Mouse (Mus musculus): ENCODE measurements around the gene Slc24a4. TPM values are rescaled to one million over a fixed set of nuclear protein-coding genes. Genes with fewer than 3 reads are reported as not detected.

Slc24a4 gene
- polyA plus RNA-seq, 1 experiment, result not detected

- H3K27me3 ChIP-seq (ENCODE audit: control insufficient read depth, insufficient read depth, low read length, poor library complexity, severe bottlenecking), result no peaks in the 10 kb centered on the region
- no peak for TF ChIP-seq CTCF (IDR thresholded peaks at IDR 0.05; ENCODE audit: low read depth, low read length)
- no peak for TF ChIP-seq POLR2A (IDR thresholded peaks at IDR 0.05; ENCODE audit: insufficient read depth, low read length)
- no peak for TF ChIP-seq EP300 (IDR thresholded peaks at IDR 0.05; ENCODE audit: insufficient read depth, low read depth, low read length)
- H3K4me1 ChIP-seq (ENCODE audit: control insufficient read depth, insufficient read depth, low read length), result no peaks in the 10 kb centered on the region
- H3K9me3 ChIP-seq (replicated peaks; ENCODE audit: control insufficient read depth, insufficient read depth, low read length, poor library complexity, severe bottlenecking), result no peaks in the 10 kb centered on the region
- H3K36me3 ChIP-seq (ENCODE audit: control insufficient read depth, insufficient read depth, low read length, poor library complexity, severe bottlenecking), result no peaks in the 10 kb centered on the region
- no peak overlapping the region for H3K27ac ChIP-seq (ENCODE audit: insufficient read depth, low read length)
- no peak overlapping the region for H3K4me3 ChIP-seq (ENCODE audit: low read depth, low read length)
- no peak overlapping the region for H3K9ac ChIP-seq (ENCODE audit: low read depth, poor library complexity, severe bottlenecking)
These were observed 173.8 kb downstream of the Slc24a4 start for GRCm38 (mm10) chr12:102302322-102302721.

GRCm38 (mm10) chr12:102302831-102303351 lies 174.4 kb downstream of the Slc24a4 start:
- Histone ChIP-seq H3K27ac (ENCODE audit: insufficient read depth, low read length) (no peak overlapping the region), H3K4me1 (ENCODE audit: control insufficient read depth, insufficient read depth, low read length) (no peaks in the 10 kb centered on the region)
- TF ChIP-seq EP300 (IDR thresholded peaks at IDR 0.05; ENCODE audit: insufficient read depth, low read depth, low read length) (no peak), POLR2A (IDR thresholded peaks at IDR 0.05; ENCODE audit: insufficient read depth, low read length) (no peak), CTCF (IDR thresholded peaks at IDR 0.05; ENCODE audit: low read depth, low read length) (no peak)

GRCm38 (mm10) chr12:102303867-102304266 lies 175.3 kb downstream of the Slc24a4 start:
- H3K9me3 ChIP-seq (replicated peaks; ENCODE audit: control insufficient read depth, insufficient read depth, low read length, poor library complexity, severe bottlenecking), result no peaks in the 10 kb centered on the region
- H3K27ac ChIP-seq (ENCODE audit: insufficient read depth, low read length), result no peak overlapping the region
- no peaks in the 10 kb centered on the region for H3K27me3 ChIP-seq (ENCODE audit: control insufficient read depth, insufficient read depth, low read length, poor library complexity, severe bottlenecking)
- TF ChIP-seq POLR2A (IDR thresholded peaks at IDR 0.05; ENCODE audit: insufficient read depth, low read length) (no peak), CTCF (IDR thresholded peaks at IDR 0.05; ENCODE audit: low read depth, low read length) (no peak), EP300 (IDR thresholded peaks at IDR 0.05; ENCODE audit: insufficient read depth, low read depth, low read length) (no peak)
- no peak overlapping the region for H3K4me3 ChIP-seq (ENCODE audit: low read depth, low read length)
- H3K36me3 ChIP-seq (ENCODE audit: control insufficient read depth, insufficient read depth, low read length, poor library complexity, severe bottlenecking), result no peaks in the 10 kb centered on the region
- no peaks in the 10 kb centered on the region for H3K4me1 ChIP-seq (ENCODE audit: control insufficient read depth, insufficient read depth, low read length)
- no peak overlapping the region for H3K9ac ChIP-seq (ENCODE audit: low read depth, poor library complexity, severe bottlenecking)

More at GRCm38 (mm10) chr12:102302831-102303351, 174.4 kb downstream of the Slc24a4 start:
- no peak overlapping the region for H3K4me3 ChIP-seq (ENCODE audit: low read depth, low read length)
- H3K27me3 ChIP-seq (ENCODE audit: control insufficient read depth, insufficient read depth, low read length, poor library complexity, severe bottlenecking), result no peaks in the 10 kb centered on the region
- no peaks in the 10 kb centered on the region for H3K36me3 ChIP-seq (ENCODE audit: control insufficient read depth, insufficient read depth, low read length, poor library complexity, severe bottlenecking)
- H3K9ac ChIP-seq (ENCODE audit: low read depth, poor library complexity, severe bottlenecking), result no peak overlapping the region
- no peaks in the 10 kb centered on the region for H3K9me3 ChIP-seq (replicated peaks; ENCODE audit: control insufficient read depth, insufficient read depth, low read length, poor library complexity, severe bottlenecking)

- Histone ChIP-seq H3K4me3 (ENCODE audit: low read depth, low read length) (no peak overlapping the region), H3K27me3 (ENCODE audit: control insufficient read depth, insufficient read depth, low read length, poor library complexity, severe bottlenecking) (no peaks in the 10 kb centered on the region), H3K4me1 (ENCODE audit: control insufficient read depth, insufficient read depth, low read length) (no peaks in the 10 kb centered on the region), H3K27ac (ENCODE audit: insufficient read depth, low read length) (no peak overlapping the region), H3K9me3 (replicated peaks; ENCODE audit: control insufficient read depth, insufficient read depth, low read length, poor library complexity, severe bottlenecking) (no peaks in the 10 kb centered on the region), H3K9ac (ENCODE audit: low read depth, poor library complexity, severe bottlenecking) (no peak overlapping the region), H3K36me3 (ENCODE audit: control insufficient read depth, insufficient read depth, low read length, poor library complexity, severe bottlenecking) (no peaks in the 10 kb centered on the region)
- TF ChIP-seq CTCF (IDR thresholded peaks at IDR 0.05; ENCODE audit: low read depth, low read length) (no peak), EP300 (IDR thresholded peaks at IDR 0.05; ENCODE audit: insufficient read depth, low read depth, low read length) (no peak), POLR2A (IDR thresholded peaks at IDR 0.05; ENCODE audit: insufficient read depth, low read length) (no peak)
These were observed 176.7 kb downstream of the Slc24a4 start for GRCm38 (mm10) chr12:102305069-102305836.

- Histone ChIP-seq H3K4me3 (ENCODE audit: low read depth, low read length) (no peak overlapping the region), H3K36me3 (ENCODE audit: control insufficient read depth, insufficient read depth, low read length, poor library complexity, severe bottlenecking) (no peaks in the 10 kb centered on the region), H3K9ac (ENCODE audit: low read depth, poor library complexity, severe bottlenecking) (no peak overlapping the region), H3K27ac (ENCODE audit: insufficient read depth, low read length) (no peak overlapping the region), H3K4me1 (ENCODE audit: control insufficient read depth, insufficient read depth, low read length) (no peaks in the 10 kb centered on the region), H3K9me3 (replicated peaks; ENCODE audit: control insufficient read depth, insufficient read depth, low read length, poor library complexity, severe bottlenecking) (no peaks in the 10 kb centered on the region), H3K27me3 (ENCODE audit: control insufficient read depth, insufficient read depth, low read length, poor library complexity, severe bottlenecking) (no peaks in the 10 kb centered on the region)
- TF ChIP-seq EP300 (IDR thresholded peaks at IDR 0.05; ENCODE audit: insufficient read depth, low read depth, low read length) (no peak), POLR2A (IDR thresholded peaks at IDR 0.05; ENCODE audit: insufficient read depth, low read length) (no peak), CTCF (IDR thresholded peaks at IDR 0.05; ENCODE audit: low read depth, low read length) (no peak)
These were observed 179.5 kb downstream of the Slc24a4 start for GRCm38 (mm10) chr12:102308001-102308456.

- H3K36me3 ChIP-seq (ENCODE audit: control insufficient read depth, insufficient read depth, low read length, poor library complexity, severe bottlenecking), result no peaks in the 10 kb centered on the region
- no peak overlapping the region for H3K9ac ChIP-seq (ENCODE audit: low read depth, poor library complexity, severe bottlenecking)
- no peaks in the 10 kb centered on the region for H3K4me1 ChIP-seq (ENCODE audit: control insufficient read depth, insufficient read depth, low read length)
- no peak overlapping the region for H3K4me3 ChIP-seq (ENCODE audit: low read depth, low read length)
- H3K9me3 ChIP-seq (replicated peaks; ENCODE audit: control insufficient read depth, insufficient read depth, low read length, poor library complexity, severe bottlenecking), result no peaks in the 10 kb centered on the region
- no peak overlapping the region for H3K27ac ChIP-seq (ENCODE audit: insufficient read depth, low read length)
- H3K27me3 ChIP-seq (ENCODE audit: control insufficient read depth, insufficient read depth, low read length, poor library complexity, severe bottlenecking), result no peaks in the 10 kb centered on the region
- TF ChIP-seq POLR2A (IDR thresholded peaks at IDR 0.05; ENCODE audit: insufficient read depth, low read length), result no peak
- no peak for TF ChIP-seq EP300 (IDR thresholded peaks at IDR 0.05; ENCODE audit: insufficient read depth, low read depth, low read length)
These were observed 180.0 kb downstream of the Slc24a4 start for GRCm38 (mm10) chr12:102308457-102309011.
